Mouse (Mus musculus) 3134 (cell line): Measurements from ENCODE around the gene Cnbp.

Experiments
- DNase-seq: peaks from one replicate; pipeline ENCODE4 v3.0.0-alpha.2; 2011; ENCODE audit warnings: low spot score; ENCODE audit not compliant: insufficient read length; ENCODE audit errors: extremely low read depth

Gene Cnbp

DNA sequence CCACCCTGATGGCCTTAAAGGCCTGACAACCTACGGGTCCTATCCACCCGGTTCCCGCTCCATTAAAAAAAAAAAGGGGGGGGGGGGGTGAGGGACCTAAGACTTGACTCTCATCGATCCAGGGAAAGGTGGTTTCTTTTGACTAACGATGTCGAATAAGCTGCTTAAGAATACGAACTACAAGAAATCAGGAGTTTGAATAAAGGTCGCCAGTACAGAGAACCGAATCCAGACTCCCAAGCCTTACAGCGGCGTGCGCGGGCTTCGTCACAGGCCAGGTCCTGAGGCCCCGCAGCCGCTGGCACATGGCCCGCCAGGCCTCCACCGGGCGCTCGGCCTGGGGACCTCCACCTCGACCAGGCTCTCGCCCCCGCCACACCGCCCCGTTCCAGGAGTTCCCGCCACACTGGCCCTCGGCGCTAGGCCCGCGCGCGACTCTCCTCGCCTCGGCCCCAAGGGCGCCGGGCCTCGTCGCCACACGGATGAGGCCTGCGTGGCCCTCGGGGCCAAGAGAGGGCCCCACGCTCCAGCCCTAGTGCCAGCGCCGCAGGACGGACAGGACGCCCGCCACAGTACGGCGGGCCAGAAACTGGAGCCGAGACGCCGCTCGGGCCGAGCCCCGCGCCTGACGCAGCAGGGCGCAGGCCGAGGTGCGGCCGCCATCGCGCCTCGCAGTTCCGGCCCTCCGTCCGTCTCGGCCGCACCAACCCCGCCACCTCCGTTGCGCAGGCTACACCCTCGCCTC lies 579 bp downstream of the Cnbp start:
- DNase-seq: peak; percentile 68

DNA sequence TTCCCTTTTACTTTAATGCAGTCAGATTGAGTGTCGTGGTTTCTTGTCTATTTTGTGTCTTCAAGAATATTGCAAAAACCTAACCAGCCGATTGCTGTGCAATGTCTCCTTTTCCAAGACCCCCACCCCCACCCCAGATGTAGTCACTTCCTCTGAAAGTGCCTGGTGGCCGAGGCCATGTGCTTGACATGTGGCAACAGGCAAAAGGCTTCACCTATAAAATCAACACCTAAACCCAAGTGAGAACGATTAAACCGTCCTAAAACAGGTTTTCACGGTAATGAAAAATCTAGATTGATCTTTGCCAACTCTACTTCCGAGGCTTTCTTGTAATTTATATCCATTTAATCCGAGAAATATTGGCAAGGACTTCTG lies 1.1 kb downstream of the Cnbp start:
- DNase-seq: peak; percentile 32

DNA sequence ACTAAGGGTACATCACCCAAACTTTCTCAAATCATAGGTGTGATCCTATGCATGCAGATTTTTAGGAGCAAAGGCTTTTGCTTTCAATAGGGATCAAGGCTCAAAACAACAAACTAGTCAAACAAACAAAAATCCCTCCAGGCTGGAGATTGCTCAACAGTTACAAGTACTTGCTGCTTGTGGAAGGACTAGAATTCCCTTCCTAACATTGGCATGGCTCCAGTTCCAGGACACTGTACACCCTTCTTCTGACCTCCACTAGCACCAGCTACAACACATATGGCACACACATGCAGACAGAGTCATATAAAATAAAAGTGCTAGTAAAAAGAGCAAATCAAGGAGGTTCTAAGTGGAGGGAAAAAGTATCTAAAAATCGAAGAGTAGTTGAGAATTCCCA lies 4.1 kb downstream of the Cnbp start:
- DNase-seq: no peak

DNA sequence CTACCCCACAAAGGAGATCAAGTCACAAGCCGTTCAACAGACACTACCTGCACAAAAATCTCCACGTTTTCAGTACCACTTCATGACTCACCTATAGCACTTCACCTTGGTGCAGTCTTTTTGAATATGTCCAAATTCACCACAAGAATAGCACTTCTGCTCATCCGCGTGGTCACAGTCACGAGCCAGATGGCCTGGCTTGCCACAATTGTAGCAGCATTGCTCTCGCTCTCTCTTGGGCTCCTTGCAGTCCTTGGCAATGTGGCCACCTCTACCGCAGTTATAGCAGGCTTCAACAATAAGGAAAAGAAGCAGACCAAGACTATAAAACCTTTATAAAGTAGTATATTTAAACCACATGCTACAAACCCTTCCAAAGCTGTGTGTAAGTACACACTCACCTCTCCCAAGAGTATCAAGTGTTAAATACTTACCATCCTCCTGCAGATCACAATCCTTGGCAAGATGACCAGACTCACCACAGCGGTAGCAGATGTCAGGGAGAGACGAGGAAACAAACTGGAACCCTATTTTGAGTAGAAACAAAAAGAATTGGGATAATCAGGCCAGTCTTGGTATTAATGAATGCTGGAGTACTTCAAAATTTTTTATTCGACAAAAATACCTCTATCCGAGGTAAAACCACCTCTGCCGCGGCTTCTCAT lies 5.7 kb downstream of the Cnbp start:
- DNase-seq: no peak

DNA sequence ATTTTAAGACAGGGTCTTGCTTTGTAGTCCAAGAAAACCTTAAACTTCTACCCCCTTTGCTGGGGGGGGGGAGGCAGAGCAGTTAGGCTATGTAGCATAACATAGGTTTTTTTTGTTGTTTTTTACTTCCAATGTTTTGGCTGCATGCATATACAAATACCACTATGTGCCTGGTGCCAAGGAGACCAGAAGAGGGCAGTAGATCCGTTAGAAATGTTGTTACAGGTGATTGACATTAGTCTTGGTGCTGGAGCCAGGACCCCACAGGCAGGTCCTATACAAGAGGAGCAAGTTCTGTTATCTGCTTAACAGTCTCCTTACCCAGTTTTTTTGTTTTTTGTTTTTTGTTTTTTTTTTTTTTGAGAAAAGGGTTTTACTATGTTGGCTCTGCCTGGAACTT lies 8.7 kb downstream of the Cnbp start:
- no peak for DNase-seq

DNA sequence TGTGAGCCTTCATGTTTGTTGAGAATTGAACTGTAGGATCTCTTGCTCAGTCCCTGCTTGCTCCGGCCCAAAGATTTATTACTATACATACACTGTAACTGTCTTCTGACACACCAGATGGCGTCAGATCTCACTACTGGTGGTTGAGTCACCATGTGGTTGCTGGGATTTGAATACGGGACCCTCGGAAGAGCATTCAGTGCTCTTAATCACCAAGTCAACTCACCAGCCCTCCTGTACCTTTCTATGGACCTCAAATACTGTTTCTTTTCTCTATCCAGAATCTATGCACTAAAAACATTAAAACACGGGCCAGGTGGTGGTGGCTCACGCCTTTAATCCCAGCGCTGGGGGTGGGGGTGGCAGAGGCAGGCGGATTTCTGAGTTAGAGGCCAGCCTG lies 9.3 kb downstream of the Cnbp start:
- no peak for DNase-seq

DNA sequence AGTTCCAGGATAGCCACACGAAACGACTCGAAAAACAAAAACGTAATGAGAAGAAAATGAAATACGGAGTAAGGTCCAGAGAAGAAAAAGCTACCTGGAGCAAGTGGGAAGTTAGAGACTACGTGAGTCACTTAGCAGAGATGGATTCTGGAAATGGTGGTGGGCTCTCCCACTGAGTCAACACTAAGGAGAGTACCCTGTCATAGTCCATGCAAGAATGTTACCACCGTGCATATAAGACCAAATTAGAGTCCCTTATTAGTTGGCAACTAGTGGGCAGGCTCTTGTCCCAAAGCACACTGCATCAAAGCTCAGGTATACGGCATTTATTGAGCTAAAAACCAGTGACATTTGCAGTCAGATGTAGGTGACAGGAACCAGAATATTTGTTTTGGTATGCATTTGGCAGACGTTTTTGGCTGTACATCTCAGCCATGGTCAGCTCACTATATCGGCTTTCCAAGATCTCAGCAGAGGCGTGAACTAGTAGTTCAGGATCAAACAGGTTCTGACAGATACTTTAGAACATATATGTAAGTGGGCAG lies 11.0 kb downstream of the Cnbp start:
- DNase-seq: no peak

DNA sequence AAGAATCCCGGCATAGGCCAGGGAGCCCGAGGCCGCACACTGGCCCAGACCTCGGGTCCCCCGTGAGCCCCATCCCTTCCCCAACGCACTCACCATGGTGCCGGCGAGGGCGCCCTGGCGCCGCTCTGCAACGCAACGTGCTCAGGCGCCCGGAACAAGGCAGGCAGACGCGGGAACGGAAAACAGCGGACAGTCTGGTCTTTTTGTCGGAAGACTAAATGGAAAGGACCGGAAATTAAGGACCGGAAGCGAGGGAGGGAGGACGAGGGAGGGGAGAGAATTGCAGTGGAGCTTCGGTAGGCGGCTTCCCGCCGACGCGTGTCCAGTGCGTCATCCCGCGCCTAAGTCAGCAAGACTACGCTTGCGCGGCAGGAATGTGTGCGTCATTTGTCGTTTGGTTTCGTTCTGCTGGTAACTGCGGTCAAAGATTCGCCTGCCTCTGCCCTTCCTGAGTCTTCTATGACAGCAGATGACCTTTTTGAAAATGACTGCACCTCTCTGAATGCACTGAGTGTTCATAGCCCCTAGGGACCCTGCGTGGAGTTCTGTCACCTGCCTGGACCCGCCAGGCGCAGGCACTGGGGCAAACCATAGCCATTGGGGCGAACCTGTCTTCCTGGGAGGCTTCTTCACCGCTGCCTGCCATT lies 12.2 kb downstream of the Cnbp start, which contains the start of gene Isy1:
TSS of gene Isy1 (minus strand) at position 248 of the 647 bp plus-strand sequence.
- peak; percentile 96 for DNase-seq

DNA sequence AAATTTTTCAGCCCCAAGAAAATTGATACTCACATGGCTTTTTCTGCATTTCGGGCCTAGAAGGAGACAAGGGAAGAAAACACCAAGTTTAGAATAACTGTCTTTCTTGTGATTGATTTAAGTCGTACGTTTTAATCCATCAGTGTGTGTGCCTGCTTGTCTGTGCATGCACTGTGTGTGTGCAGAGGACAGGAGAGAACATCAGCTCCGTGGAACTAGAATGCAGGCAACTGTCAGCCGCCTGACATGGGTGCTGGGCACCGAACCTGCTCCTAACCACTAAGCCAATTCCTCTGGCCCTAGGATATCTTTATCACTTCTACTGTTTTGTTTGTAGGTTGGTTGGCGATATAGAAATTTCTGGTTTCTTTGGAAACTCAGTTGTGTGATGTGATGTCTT lies 15.2 kb downstream of the Cnbp start, which contains the start of gene Gm45140:
TSS of gene Gm45140 (minus strand) at position 101 of the 400 bp plus-strand sequence.
- DNase-seq: no peak

DNA sequence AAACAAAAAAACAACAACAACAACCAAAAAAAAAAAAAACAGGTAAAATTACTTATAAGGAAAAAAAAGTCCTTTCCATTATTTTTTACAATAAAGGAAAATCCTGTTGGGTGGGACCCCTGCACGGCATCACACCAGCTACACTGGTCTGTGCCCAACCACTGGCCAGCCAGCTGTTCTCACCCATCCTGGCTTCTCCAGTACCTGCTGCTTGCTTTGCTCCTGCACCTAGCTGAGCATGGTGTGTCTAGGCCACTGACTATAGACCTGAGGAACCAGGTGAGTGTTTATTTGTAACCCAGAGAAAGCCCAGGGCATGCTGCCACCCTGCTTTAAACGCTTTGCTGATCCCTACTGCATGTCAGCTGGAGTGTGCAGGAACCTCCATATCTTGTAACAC lies 30.5 kb downstream of the Cnbp start:
- no peak for DNase-seq

DNA sequence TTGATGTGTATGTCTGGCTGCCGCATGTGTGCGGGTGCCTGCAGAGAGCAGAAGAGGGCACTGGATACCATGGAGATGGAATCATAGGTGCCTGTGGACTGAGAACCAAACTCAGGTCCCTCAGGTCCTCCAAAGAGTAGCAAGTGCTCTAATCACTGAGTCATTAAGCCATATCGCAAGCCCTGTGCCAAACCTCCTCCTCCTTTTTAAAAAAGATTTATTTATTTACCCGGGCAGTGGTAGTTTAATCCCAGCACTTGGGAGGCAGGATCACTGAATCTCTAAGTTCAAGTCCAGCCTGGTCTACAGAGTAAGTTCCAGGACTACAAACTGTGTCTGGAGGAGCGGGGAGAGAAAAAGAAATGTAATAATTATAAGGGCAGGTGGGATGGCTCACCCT lies 36.4 kb downstream of the Cnbp start:
- DNase-seq: no peak

DNA sequence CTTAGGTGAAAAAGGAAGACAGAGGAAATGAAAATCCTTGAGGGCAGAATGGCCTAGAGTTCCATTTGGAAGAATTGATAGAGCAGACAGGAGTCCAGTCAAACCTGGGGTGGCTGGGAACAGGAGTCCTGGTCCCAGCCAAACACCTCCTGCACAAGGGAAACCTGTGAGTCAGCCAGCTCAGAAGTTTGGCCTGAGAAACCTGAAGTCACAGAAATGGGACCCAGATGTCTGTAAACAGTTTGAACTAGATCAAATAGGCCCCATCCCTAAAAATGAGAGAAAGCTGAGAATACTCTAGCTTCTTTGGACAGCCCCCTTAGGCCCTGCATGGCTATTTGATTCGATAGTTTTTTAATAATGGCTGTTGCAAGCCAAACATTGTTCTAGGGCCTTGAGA lies 38.2 kb downstream of the Cnbp start:
- no peak for DNase-seq

DNA sequence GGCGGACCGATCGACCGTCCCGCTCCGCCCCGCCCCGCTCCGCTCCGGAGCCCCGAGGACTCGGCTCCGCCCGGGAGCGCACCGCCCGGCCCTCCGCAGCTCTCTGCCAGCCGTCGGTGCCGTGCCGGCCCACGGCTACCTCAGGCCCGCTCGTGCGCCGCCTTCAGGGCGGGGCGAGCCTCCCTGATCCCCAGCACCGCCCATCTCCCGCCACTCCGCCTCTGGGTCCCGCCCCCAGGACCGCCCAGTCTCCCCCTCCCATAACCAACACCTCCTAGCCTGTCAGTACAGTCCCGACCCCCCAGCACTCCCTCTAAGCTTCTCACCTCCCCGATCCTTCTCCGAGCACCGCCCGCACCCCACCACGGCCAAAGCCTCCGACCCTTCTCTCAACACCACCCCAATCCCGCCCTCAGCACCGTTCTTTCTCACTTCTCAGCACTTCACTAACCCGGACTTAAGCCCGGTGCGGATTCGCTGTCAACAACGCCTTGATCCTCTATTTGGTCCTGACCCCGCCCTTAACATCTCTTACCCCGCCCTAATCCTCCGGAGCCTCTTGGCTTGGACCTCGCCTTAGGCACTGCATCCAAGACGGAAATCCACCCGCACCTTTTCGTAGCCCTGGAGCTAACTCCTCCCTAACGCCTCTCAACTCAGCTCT lies 39.1 kb downstream of the Cnbp start, which contains the start of gene Rab43:
TSS of gene Rab43 (minus strand) at position 490 of the 664 bp plus-strand sequence.
- peak; percentile 93 for DNase-seq

DNA sequence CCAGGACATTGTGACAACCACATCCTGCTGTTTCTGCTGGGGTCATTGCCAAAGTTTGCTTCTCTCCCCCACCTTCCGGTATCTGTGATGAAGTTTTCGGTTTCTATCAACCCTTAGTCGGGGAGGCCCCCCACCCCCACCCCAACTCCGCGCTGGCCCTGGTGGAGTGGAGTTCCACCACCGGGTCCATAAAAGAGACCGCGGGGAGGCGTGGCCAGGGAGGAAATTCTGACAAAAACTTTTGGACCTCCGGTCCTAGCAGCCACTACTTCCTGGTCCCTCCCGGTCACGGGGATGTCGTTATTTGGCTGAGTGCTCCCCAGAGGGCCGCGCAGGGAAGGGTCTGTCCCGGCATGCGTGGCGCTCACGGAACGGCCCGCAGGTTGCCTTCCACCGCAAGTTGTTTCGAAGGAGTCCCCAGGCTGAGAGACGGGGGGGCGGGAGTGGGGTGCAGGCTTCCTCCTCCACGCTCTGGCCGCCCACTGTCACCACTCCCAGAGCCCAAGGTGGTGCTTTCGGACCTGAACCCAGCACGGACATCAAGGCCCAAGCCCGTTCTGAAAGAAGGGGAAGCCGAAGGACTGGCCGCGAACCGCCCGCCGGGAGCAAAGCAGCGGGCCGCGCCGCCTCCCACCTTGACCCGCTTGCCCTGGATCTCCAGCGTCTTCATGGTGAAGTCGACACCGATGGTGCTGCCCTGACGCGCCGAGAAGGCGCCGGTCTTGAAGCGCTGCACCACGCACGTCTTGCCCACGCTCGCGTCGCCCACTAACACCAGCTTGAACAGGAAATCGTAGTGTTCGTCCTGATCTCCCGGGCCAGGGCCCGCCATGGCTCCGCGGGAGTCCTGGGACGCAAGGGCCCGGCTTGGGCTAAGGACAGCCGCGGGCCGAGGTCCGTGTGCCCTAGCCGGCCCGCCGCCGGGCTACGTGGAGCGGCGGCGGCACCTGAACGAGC lies 39.9 kb downstream of the Cnbp start:
- peak; percentile 79 for DNase-seq

DNA sequence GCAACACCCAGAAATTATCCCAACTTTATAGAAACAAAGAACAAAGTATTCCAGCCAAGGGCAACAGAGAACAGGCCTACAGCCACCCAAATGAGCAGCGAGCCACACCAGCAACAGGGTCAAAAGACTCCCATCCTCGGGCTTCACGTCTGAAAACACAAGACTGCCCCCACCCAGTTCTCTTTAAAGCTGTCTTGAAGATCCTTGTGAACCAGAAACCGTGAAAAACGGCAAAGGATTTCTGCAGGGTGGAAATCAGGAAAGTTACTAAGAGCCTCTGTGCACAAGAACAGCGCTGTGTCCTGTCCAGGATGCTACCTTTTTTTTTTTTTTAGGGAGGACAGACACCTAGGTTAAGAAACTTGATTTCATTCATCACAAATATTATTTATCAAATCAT lies 40.6 kb downstream of the Cnbp start:
- no peak for DNase-seq

DNA sequence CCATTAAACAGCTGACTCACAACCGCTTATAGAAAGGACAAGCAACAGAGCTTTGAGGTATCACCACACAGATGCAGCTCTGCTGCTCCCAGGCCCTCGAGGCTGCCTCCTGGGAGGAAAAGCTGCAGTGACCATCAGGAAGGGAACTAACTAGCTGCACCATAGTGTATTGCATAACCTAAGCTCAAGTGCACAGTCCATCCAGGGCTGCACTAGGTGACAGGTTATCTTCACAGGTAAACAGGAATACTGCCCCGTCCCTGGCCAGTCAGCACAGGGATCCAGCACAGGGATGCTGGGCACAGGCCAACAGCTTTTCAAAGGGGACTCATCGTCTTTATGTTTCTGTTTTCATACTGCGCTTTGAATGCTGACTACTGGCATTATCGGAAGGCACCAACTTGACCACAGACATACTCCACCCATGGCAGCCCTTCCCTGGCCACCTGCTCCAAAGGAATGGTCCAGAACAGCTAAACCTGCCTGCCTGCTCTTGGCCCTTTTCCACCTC lies 41.2 kb downstream of the Cnbp start:
- DNase-seq: no peak

DNA sequence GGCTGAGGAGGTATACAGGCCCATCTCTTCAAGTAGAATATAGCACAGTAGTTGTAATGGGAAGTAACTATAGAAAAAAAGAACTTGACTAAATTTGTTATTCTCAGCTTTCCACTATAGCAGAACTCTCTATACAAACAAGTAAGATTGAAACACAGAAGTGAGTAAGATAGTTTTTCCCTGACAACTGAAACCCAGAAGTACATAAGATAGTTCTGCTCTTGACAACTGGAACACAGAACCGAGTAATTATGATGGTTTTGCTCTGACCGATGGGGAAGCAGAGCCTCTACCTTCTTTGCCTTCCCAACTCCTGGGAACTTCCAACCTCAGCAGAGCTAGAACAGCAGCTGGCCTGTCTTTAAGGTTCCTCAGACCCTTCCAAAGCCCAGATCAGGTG lies 41.8 kb downstream of the Cnbp start:
- no peak for DNase-seq

DNA sequence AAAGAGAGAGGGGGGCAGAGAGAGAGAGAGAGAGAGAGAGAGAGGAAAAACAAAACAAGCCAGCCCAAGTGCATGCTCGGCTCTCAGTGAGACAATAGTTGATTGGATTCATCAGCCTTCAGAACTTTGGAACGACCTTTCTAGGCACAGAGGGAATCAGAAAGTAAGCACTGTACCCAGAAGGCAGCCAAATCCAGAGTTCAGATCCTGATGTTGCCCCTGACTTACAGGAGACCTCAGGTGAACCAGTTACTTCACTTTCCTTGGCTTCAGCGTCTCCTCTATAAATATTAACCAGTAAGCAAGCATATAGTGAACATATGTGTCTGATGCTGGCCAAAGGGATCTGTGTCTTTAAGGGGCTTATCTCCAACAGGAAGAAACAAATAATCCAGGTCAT lies 42.4 kb downstream of the Cnbp start:
- no peak for DNase-seq

DNA sequence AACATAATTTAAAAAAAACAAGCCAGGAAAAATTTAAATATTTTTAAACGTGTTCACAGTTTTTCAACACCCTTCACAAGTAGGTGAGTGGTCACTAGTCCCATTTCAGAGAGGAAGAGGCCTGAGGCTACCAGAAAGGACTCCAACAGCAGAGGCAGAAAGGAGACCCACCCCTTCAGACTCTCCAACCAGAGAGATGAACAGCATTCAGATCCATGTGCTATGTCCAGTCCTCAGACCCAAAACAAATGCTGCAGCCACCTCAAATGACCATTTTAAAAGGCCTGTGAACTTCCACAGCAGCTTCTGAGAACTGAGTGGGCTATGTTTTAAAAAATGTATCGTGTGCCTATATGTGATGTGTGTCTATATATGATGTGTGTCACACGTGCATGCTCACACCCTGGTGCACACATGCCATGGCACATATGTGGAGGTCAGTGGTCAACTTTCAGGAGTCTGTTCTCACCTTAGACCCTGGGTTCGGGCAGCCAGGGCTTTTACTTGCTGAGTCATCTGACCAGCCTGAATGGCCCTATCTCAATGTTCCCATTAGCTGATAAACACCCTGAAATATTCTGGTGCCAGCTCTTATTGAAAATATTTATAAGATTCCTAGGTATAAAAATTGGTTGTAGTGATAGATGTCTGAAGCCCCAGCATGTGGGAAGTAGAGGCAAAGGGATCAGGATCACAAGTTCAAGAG lies 43.0 kb downstream of the Cnbp start:
- DNase-seq: no peak
